Mouse (Mus musculus): Measurements from ENCODE around the gene Rapgef2.

- TF ChIP-seq GATA1 (IDR thresholded peaks at IDR 0.05; ENCODE audit: low read length) (no peak), TAL1 (IDR thresholded peaks at IDR 0.05; ENCODE audit: low read length) (no peak)
Measured at GRCm38 (mm10) chr3:79194111-79194793, 92.1 kb downstream of the Rapgef2 start.
